Mouse (Mus musculus) bone marrow macrophage, adult 2 months (primary cell): ENCODE data around the gene Spag7. TPM values are rescaled to one million over a fixed set of nuclear protein-coding genes. Genes with fewer than 3 reads are reported as not detected.

Experiments
- H3K27ac ChIP-seq: 2 replicates; pipeline ENCODE4 v1.5.1; 2012; ENCODE audit warnings: low read depth, low read length; ENCODE audit not compliant: insufficient read depth
- H3K4me1 ChIP-seq: 2 replicates; pipeline ENCODE4 v1.6.1; 2012; ENCODE audit warnings: low read length; ENCODE audit not compliant: control insufficient read depth, insufficient read depth
- H3K4me3 ChIP-seq: 2 replicates; pipeline ENCODE4 v1.5.1; 2012; ENCODE audit warnings: mild to moderate bottlenecking, low read length, moderate library complexity; ENCODE audit not compliant: insufficient read depth
- CTCF ChIP-seq: IDR thresholded peaks from 2 replicates; pipeline ENCODE4 v1.5.1; 2012; ENCODE audit warnings: low read depth, mild to moderate bottlenecking, low read length, moderate library complexity
- POLR2A ChIP-seq: IDR thresholded peaks from 2 replicates; pipeline ENCODE4 v1.6.1; 2012; ENCODE audit warnings: mild to moderate bottlenecking, low read depth, low read length, borderline replicate concordance
- polyA plus RNA-seq: library from polyadenylated mRNA; stranded (reverse); fragments of >200 nt; gene quantifications from 2 replicates; pipeline ENCODE4 v1.2.4, GENCODE M21; 2012; ENCODE audit not compliant: missing spikeins, insufficient read depth, insufficient read length

The Spag7 gene
- polyA plus RNA-seq, 1 experiment = 86.8 TPM

DNA sequence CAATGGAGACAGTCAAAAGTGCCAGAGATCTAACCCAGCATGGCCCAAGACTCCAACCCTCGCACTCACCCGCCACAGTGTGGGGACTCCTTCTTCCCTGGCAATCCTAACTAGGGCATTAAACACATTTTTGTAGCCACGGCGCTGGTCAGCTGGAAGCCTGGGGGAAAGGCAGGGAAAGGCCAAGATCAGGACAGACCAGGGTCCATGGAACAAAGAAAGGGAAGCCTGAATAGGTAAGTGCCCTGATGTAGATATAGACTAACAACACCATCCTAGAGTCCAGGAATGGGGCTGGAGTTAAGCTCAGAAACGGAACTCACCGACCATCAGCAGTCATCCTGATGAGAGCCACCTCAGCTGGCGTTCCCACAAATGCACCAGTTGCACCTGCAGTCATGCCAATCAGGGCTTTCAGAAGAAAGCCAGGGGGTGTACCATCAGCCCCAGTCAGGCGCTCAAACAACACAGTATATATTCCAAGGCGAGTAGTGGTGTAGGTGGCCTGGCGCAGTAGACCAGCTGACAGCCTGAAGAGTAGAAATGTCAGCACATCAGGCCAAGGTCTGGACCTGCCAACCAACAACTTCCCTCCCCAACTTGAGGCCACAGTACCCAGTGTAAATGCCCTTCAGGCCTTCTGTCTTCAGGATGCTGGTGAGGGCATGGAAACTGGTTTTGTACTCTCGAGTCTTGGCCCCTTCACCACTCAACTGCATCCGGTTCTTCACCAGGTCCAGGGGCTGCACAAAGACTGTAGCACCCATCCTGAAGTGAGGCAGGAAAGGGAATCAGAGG is 23.6 kb downstream of the Spag7 start:
- peak overlapping the region; percentile 65 for H3K4me3 ChIP-seq
- no peak for TF ChIP-seq CTCF
- no peak for TF ChIP-seq POLR2A
- peak overlapping the region; percentile 71 for H3K27ac ChIP-seq
- H3K4me1 ChIP-seq = peaks cover 23% of the 10 kb centered on the region

DNA sequence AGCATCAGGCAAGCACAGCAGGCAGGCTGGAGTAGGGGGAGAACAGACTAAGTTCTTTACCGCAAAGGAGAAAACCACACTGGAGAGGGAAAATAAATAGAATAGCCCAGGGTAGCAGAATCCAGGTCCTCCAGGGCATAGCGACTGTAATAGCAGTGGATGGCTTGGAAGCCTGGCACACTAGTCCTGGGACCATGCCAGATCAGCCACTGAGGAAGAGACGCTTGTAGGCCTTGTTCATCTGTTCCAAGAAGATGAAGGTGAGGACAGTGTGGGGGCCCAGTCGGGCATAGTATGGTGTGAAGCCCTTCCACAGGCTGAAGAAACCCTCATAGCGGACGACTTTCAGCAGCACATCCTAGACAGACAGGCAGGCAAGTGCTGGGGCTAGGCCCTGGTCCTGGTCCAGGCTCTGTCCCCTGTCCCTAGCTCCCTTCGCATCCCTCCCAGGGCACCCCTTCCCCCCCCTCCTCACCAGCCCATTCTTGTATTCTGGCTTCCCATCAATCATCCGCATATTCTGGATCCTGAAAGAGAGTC is 24.6 kb downstream of the Spag7 start:
- H3K4me1 ChIP-seq = peaks cover 15% of the 10 kb centered on the region
- no peak overlapping the region for H3K4me3 ChIP-seq

DNA sequence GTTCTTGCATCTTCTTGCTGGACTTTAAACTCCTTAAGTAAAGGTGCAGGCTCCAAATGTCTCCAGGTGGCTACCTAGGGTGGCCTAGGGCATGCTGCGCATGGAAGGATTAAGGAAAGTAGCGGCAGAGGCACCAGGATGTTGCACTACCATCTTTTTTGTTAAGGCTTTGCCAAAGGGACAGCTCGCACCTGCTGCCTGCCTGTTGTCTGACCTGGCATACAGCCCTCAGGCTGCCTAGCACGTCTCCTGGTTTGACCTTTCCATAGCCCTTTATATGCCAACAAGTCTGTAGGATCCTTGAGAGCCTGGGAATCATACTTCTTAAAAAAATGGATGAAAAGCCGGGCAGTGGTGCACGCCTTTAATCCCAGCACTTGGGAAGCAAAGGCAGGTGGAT is 26.2 kb downstream of the Spag7 start:
- H3K4me1 ChIP-seq = peaks cover 8% of the 10 kb centered on the region; the same call in 1 of the 2 replicates
- TF ChIP-seq CTCF = no peak
- TF ChIP-seq POLR2A = no peak

More for the DNA sequence above, 24.6 kb downstream of the Spag7 start:
- TF ChIP-seq CTCF (no peak), POLR2A (no peak)
- no peak overlapping the region for H3K27ac ChIP-seq

DNA sequence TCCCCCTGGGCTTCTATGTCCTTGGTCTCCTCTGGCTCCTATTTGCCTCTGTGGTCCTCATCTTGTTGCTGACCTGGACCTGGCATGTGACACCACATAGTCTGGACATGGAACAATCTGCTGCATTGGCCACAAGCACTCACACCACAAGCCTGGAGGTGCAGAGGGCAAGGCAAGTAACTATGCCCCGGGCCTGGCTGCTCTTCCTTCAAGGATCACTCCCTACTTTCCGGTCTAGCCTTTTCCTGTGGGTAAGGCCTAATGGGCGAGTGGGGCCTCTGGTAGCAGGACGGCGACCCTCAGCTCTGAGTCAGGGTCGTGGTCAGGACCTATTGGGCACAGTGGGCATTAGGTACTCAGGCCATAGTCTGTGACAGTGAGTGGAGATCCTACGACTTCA is 28.0 kb downstream of the Spag7 start:
- H3K4me1 ChIP-seq = peaks cover 8% of the 10 kb centered on the region; the same call in 1 of the 2 replicates
- no peak overlapping the region for H3K4me3 ChIP-seq
- H3K27ac ChIP-seq = no peak overlapping the region
- TF ChIP-seq POLR2A (no peak), CTCF (no peak)

More for the DNA sequence above, 26.2 kb downstream of the Spag7 start:
- Histone ChIP-seq H3K4me3 (no peak overlapping the region), H3K27ac (no peak overlapping the region)

DNA sequence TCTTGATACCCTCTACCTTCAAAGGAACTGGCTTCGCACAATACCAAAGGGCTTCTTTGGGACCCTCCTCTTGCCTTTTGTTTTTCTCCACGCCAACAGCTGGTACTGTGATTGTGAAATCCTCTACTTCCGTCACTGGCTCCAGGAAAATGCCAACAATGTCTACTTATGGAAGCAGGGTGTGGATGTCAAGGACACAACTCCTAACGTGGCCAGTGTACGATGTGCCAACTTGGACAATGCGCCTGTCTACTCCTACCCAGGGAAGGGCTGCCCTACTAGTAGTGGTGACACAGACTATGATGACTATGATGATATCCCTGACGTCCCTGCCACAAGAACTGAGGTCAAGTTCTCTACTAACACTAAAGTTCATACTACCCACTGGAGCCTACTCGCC is 29.2 kb downstream of the Spag7 start:
- Histone ChIP-seq H3K27ac (no peak overlapping the region), H3K4me1 (no peaks in the 10 kb centered on the region), H3K4me3 (no peak overlapping the region)
- TF ChIP-seq CTCF (no peak), POLR2A (no peak)

DNA sequence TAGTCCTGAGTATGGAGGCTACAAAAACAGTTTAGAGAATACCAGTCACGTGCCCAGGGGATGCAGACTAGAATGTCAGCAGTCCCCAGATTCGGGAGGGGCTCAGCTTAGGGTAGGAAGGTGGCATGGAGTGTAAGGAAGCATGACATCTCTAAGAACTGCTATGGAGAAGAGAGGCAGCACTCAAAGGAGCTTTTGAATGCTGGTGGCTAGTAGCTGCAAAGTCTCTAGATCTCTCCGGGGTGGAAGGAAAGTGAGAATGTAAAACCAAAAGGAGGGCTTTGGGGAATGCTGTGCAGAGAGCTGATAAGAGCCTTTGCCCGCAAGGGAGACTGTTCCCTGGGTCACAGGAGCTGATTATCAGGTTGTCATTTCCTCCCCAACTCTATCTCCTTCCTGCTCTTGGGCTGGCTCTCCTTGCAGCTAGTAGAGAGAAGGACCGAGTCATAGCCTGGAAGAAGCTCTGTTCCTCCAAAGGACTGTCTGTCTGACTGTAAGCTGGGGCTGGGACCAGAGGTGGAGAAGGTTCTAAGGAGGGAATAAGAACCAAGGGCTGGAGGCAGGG is 30.4 kb downstream of the Spag7 start, which contains the start of gene Gp1ba:
TSS of gene Gp1ba (plus strand) at position 409 of the 565 bp plus-strand sequence.
- TF ChIP-seq POLR2A (no peak), CTCF (no peak)
- Histone ChIP-seq H3K27ac (no peak within 1 kb of the TSS), H3K4me3 (no peak within 1 kb of the TSS), H3K4me1 (no peaks in the 10 kb centered on the region)

DNA sequence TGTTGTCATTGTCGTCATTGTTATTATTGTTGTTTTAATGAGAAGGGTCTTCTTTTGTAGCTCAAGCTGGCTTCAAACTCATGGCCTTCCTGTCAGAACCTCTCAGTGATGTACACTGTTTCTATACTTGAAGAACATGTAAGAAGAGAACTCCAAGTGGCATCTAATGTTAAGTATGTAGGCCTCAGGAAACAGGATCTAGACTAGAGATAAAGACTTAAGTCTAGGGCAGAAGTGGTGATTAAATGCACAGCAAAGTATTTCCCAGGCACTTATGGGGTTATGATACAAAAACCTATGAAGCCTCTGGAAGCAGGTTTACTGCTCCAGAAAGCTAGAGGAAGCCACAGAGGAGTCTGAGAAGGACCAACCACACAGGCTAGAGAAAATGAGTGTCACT is 30.9 kb downstream of the Spag7 start:
- Histone ChIP-seq H3K4me1 (no peaks in the 10 kb centered on the region), H3K4me3 (no peak overlapping the region), H3K27ac (no peak overlapping the region)
- TF ChIP-seq POLR2A = no peak
- no peak for TF ChIP-seq CTCF

DNA sequence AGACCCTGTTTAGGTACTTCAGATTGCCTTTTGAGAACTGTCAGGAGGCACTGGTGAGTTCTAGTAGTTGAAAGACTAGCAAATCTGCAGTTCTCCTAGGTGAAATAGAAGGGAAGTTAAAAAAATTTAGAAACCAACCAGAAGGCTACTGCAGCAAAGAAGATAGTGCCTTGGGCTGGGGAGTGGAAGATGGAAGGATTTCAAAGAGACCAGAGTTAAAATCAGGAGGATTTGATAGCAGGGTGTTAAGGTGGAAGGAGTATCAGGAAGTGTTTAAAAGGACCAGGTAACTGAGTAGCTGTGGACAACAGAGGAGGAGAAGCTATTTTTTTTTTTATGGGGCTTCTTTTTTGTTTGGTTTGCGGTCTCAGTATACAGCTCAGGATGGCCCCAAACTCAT is 31.5 kb downstream of the Spag7 start:
- Histone ChIP-seq H3K27ac (no peak overlapping the region), H3K4me3 (no peak overlapping the region), H3K4me1 (peaks cover 3% of the 10 kb centered on the region)
- no peak for TF ChIP-seq CTCF
- no peak for TF ChIP-seq POLR2A

DNA sequence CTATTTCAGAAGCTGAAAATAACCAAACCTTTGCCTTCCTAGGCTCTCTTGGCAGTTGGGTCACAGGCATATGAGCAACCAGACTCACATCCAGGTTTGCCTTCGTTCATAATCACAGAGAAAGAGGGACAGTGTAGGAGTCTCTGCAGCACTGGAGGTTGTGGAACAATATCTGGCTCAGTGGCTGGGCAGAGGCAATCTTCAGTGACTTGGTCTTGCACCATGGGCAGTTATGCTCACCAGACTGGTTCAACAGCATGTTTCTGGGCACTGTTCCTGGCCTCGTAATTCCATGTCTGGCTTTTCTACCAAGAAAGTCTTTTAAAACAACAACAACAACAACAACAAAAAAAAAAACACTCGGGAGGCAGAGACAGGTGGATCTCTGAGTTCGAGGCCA is 33.6 kb downstream of the Spag7 start:
- no peak overlapping the region for H3K27ac ChIP-seq
- H3K4me1 ChIP-seq = peaks cover 14% of the 10 kb centered on the region
- H3K4me3 ChIP-seq = no peak overlapping the region
- no peak for TF ChIP-seq CTCF
- no peak for TF ChIP-seq POLR2A

DNA sequence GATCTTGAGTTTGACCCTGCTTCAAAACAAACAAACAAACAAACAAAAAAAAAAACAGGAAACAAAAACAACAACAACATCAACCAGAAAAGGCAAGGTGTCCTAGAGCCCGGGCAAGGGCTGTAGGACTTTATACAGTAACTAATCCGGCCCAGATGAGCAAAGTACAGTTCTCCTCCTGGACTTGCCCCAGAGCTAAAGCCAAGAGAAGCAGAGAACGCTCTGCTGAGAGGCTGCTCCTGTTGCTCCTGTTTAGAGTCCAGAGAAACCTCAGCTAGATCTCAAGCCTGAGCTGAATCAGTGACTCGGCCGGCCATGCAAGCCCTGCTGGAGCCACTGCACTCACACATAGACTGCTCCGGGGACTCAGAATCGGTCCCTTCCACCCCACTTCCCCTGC is 39.1 kb downstream of the Spag7 start:
- H3K4me1 ChIP-seq = peaks cover 20% of the 10 kb centered on the region
- no peak overlapping the region for H3K4me3 ChIP-seq
- TF ChIP-seq CTCF (no peak), POLR2A (no peak)
- no peak overlapping the region for H3K27ac ChIP-seq

DNA sequence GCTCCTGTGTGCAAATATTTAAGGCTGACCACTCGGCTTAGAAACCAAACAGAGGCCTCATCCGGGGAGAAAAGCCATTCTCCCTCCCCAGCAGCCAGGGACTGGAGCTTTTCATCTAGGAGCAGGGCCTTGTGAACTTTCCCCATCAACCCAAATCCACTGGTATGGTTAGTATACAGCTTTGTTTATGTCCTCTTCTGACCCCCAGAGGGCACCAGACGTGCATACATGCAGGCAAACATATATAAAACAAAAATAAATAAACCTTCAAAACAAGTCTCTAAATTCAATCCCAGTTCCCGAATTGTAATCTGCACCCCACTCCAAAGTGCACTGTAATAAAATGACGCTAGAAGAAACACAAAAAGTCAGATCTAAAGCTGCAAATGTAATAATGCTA is 39.7 kb downstream of the Spag7 start:
- Histone ChIP-seq H3K27ac (no peak overlapping the region), H3K4me3 (no peak overlapping the region), H3K4me1 (peaks cover 20% of the 10 kb centered on the region)
- TF ChIP-seq POLR2A (no peak), CTCF (no peak)
